Mouse (Mus musculus) ovary, adult 18-20 months (tissue): ENCODE data around the gene Slc15a5.

Experiments used
- DNase-seq: peaks from one replicate; pipeline ENCODE4 v3.0.0; 2022; ENCODE audit warnings: low spot score, mixed read lengths

The Slc15a5 gene

GRCm38 (mm10) chr6:138055572-138055971 lies 24.1 kb downstream of the Slc15a5 start:
- DNase-seq: no peak

- DNase-seq: no peak
Measured at GRCm38 (mm10) chr6:138054956-138055355, 24.8 kb downstream of the Slc15a5 start.

- no peak for DNase-seq
Measured at GRCm38 (mm10) chr6:138054166-138054565, 25.6 kb downstream of the Slc15a5 start.

GRCm38 (mm10) chr6:138053686-138054085 lies 26.0 kb downstream of the Slc15a5 start:
- DNase-seq: no peak

- DNase-seq: no peak
Measured at GRCm38 (mm10) chr6:138045364-138045763, 34.4 kb downstream of the Slc15a5 start.

DNA sequence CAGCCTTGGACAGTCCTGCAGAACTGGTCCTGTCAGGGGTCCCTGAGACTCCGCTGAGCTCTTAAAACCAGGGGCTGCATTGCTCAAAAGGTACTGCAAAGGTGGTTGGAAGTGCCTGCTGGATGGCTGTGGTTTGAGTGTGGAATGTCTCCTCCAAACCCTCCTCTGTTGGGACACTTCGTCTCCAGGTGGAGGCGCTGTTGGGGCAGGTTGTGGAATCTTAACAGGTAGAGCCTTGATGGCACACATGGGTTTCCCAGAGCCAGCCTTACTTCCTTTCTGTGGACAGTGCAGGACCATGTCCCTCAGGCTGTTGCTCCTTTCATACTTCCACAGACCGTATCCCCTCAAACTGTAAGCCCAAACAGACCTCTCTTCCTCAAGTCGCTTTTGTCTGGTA lies 36.8 kb downstream of the Slc15a5 start:
- DNase-seq: no peak

DNA sequence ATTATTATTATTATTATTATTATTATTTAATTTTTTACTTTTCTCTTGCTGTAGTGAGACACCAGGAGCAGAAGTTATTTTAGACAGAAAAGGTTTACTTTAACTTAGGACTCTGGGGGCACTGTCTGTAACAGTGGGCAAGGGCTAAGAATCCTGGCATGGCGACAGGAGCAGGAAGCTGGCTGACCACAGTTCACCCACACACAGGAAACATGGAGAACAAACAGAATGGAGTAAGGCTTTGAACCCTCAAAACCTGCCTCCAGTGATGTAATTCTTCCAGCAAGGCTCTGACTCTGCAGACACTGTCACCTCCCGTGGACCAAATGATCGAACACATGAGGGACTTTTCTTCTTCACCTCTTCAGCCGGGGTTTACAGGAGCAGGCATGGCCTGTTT lies 37.9 kb downstream of the Slc15a5 start:
- no peak for DNase-seq

GRCm38 (mm10) chr6:138037587-138037986 lies 42.1 kb downstream of the Slc15a5 start:
- DNase-seq: no peak

DNA sequence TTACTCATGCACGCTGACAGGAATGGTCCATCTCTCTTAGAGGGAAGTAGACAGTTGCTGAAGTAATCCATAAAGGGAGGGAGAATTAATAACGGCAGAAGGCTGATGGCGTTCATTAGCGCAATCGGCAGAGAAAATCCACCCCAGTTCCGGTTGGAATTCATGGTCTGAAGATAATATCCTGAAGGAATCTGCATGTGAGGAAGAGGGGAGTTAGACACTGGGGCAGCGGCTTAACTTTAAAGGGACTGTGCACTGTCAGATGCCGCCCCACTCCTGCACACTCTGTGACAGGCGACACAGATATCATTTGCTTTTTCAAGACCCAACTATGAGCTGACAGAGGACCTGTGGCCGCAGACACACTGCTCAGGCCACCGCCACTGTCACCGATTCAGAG lies 42.8 kb downstream of the Slc15a5 start:
- no peak for DNase-seq

DNA sequence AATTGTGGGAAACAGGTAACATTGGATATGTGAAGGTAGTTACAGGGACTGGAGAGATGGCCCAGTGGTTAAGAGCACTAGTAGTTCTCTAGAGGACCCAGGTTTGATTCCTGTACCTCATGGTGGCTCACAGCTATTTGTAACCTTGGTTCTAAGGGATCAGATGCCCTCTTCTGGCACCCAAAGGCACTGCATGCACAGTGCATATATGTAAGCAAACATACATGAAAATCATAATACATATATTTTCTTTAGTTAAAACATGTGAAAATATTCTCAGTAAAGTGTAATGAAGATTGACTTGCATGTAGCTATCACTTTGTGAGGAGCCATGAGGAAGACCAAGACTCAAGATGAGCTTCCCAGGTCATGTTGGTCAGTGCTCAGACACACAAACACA lies 62.8 kb downstream of the Slc15a5 start:
- no peak for DNase-seq

- DNase-seq: no peak
Measured at GRCm38 (mm10) chr6:138014976-138015674, 64.6 kb downstream of the Slc15a5 start.

GRCm38 (mm10) chr6:138011955-138012354 lies 67.8 kb downstream of the Slc15a5 start:
- no peak for DNase-seq

DNA sequence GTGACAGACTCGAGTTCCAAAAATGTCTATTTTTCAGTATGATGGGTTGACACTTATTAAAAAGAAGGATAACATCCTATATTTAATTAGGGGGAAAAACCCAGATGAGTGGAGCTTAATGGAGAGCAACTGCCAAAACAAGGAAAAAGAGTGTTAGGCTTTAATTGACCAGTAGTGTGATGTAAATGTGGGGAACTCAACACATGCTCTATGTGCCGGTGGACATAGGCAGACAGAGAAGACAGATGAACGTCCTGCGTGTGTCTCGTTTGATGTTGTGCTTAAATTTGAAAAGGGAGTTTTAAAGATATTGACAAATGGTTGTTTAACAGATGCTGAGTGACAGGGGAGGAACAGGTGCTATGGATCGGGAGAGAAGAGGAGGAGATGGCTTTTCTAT lies 72.0 kb downstream of the Slc15a5 start:
- DNase-seq: no peak

DNA sequence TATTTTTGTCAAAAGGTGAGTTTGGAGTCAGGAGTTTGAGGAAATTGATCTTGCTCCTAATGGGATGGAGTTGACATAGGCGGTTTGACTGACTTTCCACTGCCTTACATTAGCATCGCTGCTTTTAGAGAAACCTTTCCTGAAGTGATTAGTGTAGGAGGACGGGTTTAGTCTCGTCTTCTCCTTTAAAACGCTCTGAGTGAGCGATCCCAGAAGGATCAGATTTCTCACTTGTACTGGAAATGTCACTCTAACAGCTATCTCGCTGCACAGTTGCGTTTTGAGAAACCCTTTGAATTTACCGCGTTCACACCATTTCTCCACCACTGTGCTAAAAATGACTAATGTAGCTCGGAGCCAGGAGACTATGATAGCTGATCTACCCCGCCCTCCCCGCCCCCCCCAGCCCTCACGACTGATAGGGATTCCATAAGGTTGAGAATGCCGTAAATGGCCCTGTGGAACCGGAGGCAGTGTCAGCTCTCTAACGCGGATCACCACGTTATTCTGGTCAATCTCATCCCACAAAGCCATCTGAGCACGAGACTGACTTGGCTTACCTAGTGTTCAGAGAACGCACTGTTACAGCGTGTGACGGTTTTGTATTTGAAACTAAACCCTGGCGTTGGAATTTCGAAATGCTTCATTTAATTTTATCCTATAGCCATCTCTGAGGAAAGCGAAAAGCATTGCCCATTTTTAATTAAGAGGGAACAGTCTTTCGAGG lies 73.0 kb downstream of the Slc15a5 start:
- no peak for DNase-seq

- no peak for DNase-seq
Measured at GRCm38 (mm10) chr6:137989853-137990252, 89.9 kb downstream of the Slc15a5 start.

DNA sequence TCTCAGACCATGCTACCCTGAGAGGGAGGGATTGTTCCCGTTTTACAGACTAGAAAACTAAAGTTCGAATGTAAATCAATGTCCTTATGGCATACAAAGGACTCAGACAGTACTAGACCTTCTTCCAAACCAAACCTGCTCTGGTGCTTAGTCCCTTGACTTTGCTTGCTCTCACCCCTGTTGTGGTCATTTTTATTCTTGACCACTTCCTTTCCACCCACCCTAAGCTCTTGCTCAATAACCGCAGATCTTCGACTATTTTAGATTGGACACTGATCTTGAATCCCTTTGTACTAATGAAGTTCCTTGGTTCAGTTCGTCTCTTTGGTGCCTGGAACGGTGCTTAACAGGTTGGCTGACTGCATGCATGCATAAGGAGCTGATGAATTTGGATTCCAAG lies 94.5 kb downstream of the Slc15a5 start:
- no peak for DNase-seq

DNA sequence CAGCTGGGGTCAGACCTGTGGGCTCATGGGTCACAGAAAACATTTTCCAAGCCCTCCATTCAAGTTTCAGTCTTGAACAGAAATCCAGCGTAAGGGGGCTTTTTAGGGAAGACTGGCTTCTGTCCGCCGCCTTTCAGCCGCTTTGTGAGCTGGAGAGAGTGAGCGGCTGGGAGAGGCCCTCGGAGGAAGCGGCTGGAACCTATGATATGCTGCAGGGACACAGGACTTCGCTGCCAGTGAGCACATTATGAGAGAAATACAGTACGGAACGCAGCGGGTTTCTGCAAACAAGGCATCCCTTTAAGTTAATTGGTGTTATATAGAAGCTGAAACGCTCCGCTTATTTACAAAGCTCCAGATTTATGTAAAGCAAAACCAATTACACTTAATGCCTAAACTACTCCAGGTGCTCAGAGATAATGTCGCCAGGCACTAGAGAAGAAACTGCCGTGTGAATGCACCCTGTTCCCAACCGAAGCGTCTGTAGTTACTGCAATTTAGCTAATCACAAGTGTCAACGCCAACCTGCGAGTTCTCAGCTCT lies 97.5 kb downstream of the Slc15a5 start:
- DNase-seq: no peak

DNA sequence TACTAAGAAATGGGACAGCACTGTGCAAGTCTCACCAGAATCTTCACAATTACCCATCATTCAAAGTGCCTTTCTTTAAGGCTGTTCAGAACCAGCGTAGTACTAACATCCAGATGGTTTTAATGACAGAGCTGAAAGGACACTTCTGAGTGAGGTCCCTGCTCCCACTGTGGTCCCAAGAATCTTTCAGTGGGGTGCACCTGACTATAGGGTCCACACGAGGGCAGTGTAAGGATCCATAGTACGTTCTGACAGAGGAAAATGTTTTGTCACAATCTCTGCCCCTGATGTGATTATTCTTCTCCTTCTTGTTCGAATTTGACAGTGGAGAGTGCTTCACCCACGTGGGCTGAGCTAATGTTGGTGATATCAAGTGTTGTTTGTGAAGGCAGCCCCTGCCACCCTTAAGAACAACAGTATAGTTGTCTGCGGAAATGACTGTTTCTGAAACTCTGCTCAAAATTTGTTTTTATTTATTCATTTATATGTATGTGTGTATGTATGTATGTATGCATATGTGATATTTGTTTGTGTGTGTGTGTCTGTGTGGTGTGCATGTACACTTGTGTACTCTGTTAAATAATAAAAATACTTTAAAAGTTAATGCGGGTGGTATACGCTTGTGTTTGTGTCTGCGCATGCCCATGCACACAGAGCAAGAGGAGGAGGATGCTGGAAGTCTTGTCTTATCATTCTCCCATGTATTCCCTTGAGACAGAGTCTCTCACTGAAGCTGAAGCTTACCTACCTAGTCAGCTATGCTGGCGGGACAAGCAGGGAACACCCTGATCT lies 98.6 kb downstream of the Slc15a5 start:
- DNase-seq: no peak

DNA sequence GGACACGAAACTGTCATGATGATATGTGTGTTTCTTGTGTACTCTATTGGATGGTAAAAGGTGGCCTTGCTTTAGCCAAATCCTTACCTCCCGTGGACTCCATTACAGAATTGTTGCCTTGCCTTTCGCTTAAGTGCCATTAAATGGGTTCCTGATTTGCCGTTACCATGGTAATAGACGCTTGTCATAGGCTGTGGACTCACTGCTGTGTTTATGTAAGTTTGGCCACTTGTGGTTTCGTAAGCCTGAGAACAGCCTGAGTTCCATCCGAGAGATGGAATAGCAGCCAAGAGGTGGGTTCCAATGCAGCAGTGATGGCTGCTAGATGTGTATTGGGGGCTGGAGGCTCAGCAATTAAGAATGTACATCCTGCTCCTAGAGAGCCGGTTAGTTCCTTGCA lies 99.3 kb downstream of the Slc15a5 start:
- no peak for DNase-seq

DNA sequence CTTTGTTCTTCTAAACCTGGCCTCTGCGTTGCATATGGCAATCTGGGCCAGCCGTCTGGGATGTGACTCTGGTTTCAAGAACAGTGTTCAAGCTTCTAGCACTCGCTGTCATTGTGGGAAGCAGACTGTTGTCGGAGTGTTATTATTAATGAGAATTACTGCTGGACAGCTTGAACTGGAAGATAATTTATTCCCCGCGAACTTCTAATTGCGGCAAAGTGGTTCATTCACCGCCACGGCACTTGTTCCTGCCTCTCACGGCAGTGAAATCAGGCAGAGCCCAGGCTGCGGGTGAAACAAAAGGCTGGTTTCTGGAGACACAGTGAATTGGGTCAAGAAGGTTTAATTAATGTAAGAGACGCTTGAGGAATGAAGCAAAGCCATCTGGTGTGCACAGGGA lies 99.9 kb downstream of the Slc15a5 start:
- DNase-seq: no peak

DNA sequence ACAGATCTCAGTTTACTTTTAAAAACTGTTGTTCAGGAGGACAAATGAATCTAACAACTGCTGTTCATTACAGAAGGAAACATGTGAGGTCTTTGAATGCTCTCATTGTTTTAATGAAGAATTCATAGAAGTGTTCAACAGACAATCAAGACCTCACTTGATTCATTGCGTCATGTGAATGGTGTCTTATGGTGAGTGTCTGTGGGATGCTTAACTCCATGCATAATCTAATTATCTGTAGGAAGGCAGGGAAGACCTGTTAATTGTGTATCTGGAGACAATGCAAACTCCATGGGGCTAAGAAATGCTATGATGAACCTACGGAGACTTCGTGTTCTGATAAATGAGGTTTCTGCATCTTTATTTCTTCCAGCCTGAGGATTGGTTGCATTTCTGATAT lies 103.7 kb downstream of the Slc15a5 start:
- DNase-seq: no peak

DNA sequence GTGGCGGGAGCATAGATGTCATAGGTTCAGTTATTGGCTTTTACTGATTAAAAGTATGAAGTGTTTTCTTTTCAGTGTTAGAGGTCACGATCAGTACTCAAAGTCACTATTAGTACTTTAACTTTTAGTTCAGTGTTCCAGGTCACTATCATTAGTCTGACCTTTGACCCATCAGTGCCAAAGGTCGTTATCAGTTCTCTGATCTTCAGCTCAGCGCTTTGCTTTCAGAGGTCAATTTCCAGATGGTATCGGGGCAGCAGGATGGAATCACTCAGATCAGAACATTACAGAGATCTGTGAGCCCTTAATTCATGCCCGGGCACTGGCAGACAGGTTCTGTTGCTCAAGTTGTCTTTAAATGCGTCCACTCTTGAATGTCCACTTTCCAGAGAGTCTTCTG lies 116.0 kb downstream of the Slc15a5 start:
- no peak for DNase-seq

DNA sequence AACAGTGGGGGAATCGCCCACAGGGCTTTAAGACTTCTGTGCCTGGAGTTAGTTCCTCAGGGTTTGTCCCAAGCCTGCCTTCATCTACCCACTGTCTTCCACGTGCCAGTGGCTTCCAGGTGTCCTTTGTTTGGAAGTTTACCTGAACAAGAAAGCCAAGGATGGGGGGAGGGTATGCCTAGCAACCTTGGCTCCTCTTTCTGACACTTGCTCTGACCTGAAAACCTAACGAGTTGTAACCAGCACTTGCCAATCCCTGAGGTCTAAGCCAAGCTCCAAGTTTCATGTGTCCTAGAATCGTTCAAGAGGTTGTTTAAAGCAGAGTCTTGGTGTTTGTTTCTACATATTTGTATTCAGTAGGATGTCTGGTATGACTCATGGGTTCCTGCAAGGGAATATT lies 116.9 kb downstream of the Slc15a5 start:
- no peak for DNase-seq
